9 mouse cellular contexts compared by ENCODE assay signal in the genomic region with DNA sequence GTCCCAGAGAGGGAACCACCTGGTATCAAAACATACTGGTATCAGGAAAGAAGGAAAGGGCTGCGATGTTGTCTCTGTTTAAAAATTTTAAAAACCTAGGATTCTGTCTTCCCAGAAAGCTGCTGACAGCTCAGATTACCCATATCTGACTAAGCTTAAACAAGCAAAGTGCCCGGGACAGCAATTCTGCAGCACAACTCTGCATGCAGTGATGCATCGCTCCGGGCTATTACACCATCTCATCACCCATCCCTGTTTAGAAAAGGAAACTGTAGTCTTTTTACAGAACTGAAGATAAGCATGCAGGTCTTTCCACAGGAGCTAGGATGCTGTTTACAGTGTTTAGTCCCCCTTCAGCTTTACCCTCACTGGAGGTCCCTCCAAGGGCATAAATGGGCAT. TPM values are rescaled to one million over a fixed set of nuclear protein-coding genes. Genes with fewer than 3 reads are reported as not detected.
DNase-seq lines count a peak whose midpoint lies in the region; ATAC-seq lines count a peak whose summit lies in the region.
"Had no signal": no experiment of that assay in that cellular context is flagged by ENCODE, and none has a peak within 500 bp of the region (broad histone marks: within the 10 kb centered on the region; RNA-seq: fewer than 3 reads in every experiment).

No protein-coding gene starts in this region.

- H3K4me2 ChIP-seq in limb, embryonic 12.5 days, result peak overlapping the region; percentile 77
- H3K4me2 ChIP-seq in stomach, embryonic 14.5 days (replicated peaks; ENCODE audit: low read depth, low read length), result peak overlapping the region; percentile 58

- peaks cover 37% of the 10 kb centered on the region for H3K4me1 ChIP-seq in megakaryocyte, embryonic 14.5 days
- H3K4me1 ChIP-seq in limb, embryonic 12.5 days (replicated peaks), result peaks cover 20% of the 10 kb centered on the region
- peaks cover 15% of the 10 kb centered on the region for H3K4me1 ChIP-seq in stomach, embryonic 14.5 days (ENCODE audit: control insufficient read depth, insufficient read depth, low read length)

- DNase-seq in adrenal gland, postnatal 14 days, result peak; percentile 32
- DNase-seq in adrenal gland, adult 18-20 months (ENCODE audit: low spot score in 2 of 2), result no peak
- DNase-seq in cerebellum, adult 11 months, result no peak
- no peak for DNase-seq in ovary, postnatal 14 days (ENCODE audit: low spot score)
- DNase-seq: layer of hippocampus, postnatal 36 days had no signal

- no peak for ATAC-seq in megakaryocyte, adult 5-6 weeks (ENCODE audit: poor library complexity, severe bottlenecking)
- ATAC-seq in limb, embryonic 12.5 days (ENCODE audit: insufficient number of reproducible peaks, insufficient read depth, low FRiP score, low TSS enrichment, low read depth), result no peak
- ATAC-seq in stomach, embryonic 14.5 days (ENCODE audit: insufficient number of reproducible peaks, insufficient read depth, low FRiP score, low read depth), result no peak

- peak overlapping the region; percentile 100 for H3K4me3 ChIP-seq in megakaryocyte, embryonic 14.5 days (replicated peaks)
- H3K4me3 ChIP-seq in limb, embryonic 12.5 days (replicated peaks), result peak overlapping the region; percentile 94
- H3K4me3 ChIP-seq in stomach, embryonic 14.5 days (ENCODE audit: low read depth, low read length), result peak overlapping the region; percentile 65; the same call in 1 of the 2 replicates

- no peaks in the 10 kb centered on the region for H3K27me3 ChIP-seq in megakaryocyte, embryonic 14.5 days (replicated peaks)
- no peaks in the 10 kb centered on the region for H3K27me3 ChIP-seq in limb, embryonic 12.5 days
- no peaks in the 10 kb centered on the region for H3K27me3 ChIP-seq in stomach, embryonic 14.5 days (ENCODE audit: control insufficient read depth, insufficient read depth, low read length)

- 87% methylated on average over 4 of the region's 4 CpGs for WGBS in limb, embryonic 12.5 days
- 72% methylated on average over 4 of the region's 4 CpGs for WGBS in stomach, embryonic 14.5 days

- H3K36me3 ChIP-seq in megakaryocyte, embryonic 14.5 days (replicated peaks; ENCODE audit: low read length), result peaks cover 27% of the 10 kb centered on the region
- H3K36me3 ChIP-seq in limb, embryonic 12.5 days, result peaks cover 20% of the 10 kb centered on the region; the same call in 1 of the 2 replicates
- no peaks in the 10 kb centered on the region for H3K36me3 ChIP-seq in stomach, embryonic 14.5 days (ENCODE audit: control insufficient read depth, insufficient read depth, low read length)

- peak overlapping the region; percentile 87 for H3K9ac ChIP-seq in limb, embryonic 12.5 days (replicated peaks)
- H3K9ac ChIP-seq in stomach, embryonic 14.5 days (replicated peaks; ENCODE audit: low read depth, low read length), result 0 out of 2 replicates have a peak overlapping the region, but pooled peaks have one; percentile 54

- H3K9me3 ChIP-seq in megakaryocyte, embryonic 14.5 days, result no peaks in the 10 kb centered on the region
- H3K9me3 ChIP-seq in limb, embryonic 12.5 days, result no peaks in the 10 kb centered on the region
- no peaks in the 10 kb centered on the region for H3K9me3 ChIP-seq in stomach, embryonic 14.5 days (ENCODE audit: control insufficient read depth, low read depth, low read length)

- H3K27ac ChIP-seq in limb, embryonic 12.5 days, result no peak overlapping the region
- no peak overlapping the region for H3K27ac ChIP-seq in stomach, embryonic 14.5 days (ENCODE audit: low read length)

RNA-seq across cellular contexts. Expression of gene Mapk8ip3, which starts 1.9 kb away (rescaled TPM):
- total RNA-seq in adrenal gland, postnatal 14 days (2021), result 84.3 and 111 TPM in 2 replicates
- 100 to 1,000 TPM; 125 to 137 TPM for total RNA-seq in adrenal gland, adult 18-20 months (2021)
- polyA plus RNA-seq in megakaryocyte, embryonic 14.5 days (2012; ENCODE audit: insufficient read depth, low replicate concordance), result 20.5 and 36.6 TPM in 2 replicates
- 17.3 and 17.6 TPM in 2 replicates for total RNA-seq in megakaryocyte, adult 5-6 weeks (2015)
- total RNA-seq in megakaryocyte, adult 5-6 weeks (2017), result 20.1 and 36.1 TPM in 2 replicates
- polyA plus RNA-seq in limb, embryonic 12.5 days (2016; fragmentation: Nextera tagmentation; extraction: Ambion mirVana), result 45.0 and 46.5 TPM in 2 replicates
- polyA plus RNA-seq in stomach, embryonic 14.5 days (2014; fragmentation: Nextera tagmentation; extraction: Ambion mirVana), result 40.9 and 42.9 TPM in 2 replicates

RNA-seq across cellular contexts. Expression of gene Jpt2, which starts 25.6 kb away (rescaled TPM):
- total RNA-seq in adrenal gland, postnatal 14 days (2021), result 33.9 and 45.2 TPM in 2 replicates
- 10 to 100 TPM; 19.2 to 26.3 TPM for total RNA-seq in adrenal gland, adult 18-20 months (2021)
- 3.5 and 8.6 TPM in 2 replicates for polyA plus RNA-seq in megakaryocyte, embryonic 14.5 days (2012; ENCODE audit: insufficient read depth, low replicate concordance)
- total RNA-seq in megakaryocyte, adult 5-6 weeks (2015), result 60.9 and 63.8 TPM in 2 replicates
- total RNA-seq in megakaryocyte, adult 5-6 weeks (2017), result 54.0 and 55.0 TPM in 2 replicates
- 265 and 277 TPM in 2 replicates for polyA plus RNA-seq in limb, embryonic 12.5 days (2016; fragmentation: Nextera tagmentation; extraction: Ambion mirVana)
- polyA plus RNA-seq in stomach, embryonic 14.5 days (2014; fragmentation: Nextera tagmentation; extraction: Ambion mirVana), result 139 and 150 TPM in 2 replicates

RNA-seq across cellular contexts. Expression of gene Nme3, which starts 38.6 kb away (rescaled TPM):
- total RNA-seq in adrenal gland, postnatal 14 days (2021), result 46.1 and 47.4 TPM in 2 replicates
- total RNA-seq in adrenal gland, adult 18-20 months (2021), result 100 to 1,000 TPM in 1 of 2 experiments, 10 to 100 TPM in 1; 50.8 to 100 TPM
- polyA plus RNA-seq in megakaryocyte, embryonic 14.5 days (2012; ENCODE audit: insufficient read depth, low replicate concordance), result 18.4 TPM in 1 of 2 replicates, not detected in the other
- total RNA-seq in megakaryocyte, adult 5-6 weeks (2015), result 27.2 and 28.2 TPM in 2 replicates
- total RNA-seq in megakaryocyte, adult 5-6 weeks (2017), result 40.9 and 45.5 TPM in 2 replicates
- polyA plus RNA-seq in limb, embryonic 12.5 days (2016; fragmentation: Nextera tagmentation; extraction: Ambion mirVana), result 46.2 and 46.5 TPM in 2 replicates
- 72.7 and 76.7 TPM in 2 replicates for polyA plus RNA-seq in stomach, embryonic 14.5 days (2014; fragmentation: Nextera tagmentation; extraction: Ambion mirVana)

RNA-seq across cellular contexts. Expression of gene Mrps34, which starts 40.0 kb away (rescaled TPM):
- 133 and 145 TPM in 2 replicates for total RNA-seq in adrenal gland, postnatal 14 days (2021)
- 100 to 1,000 TPM; 107 to 148 TPM for total RNA-seq in adrenal gland, adult 18-20 months (2021)
- polyA plus RNA-seq in megakaryocyte, embryonic 14.5 days (2012; ENCODE audit: insufficient read depth, low replicate concordance), result 75.3 and 168 TPM in 2 replicates
- total RNA-seq in megakaryocyte, adult 5-6 weeks (2015), result 30.0 and 30.1 TPM in 2 replicates
- total RNA-seq in megakaryocyte, adult 5-6 weeks (2017), result 12.9 and 18.9 TPM in 2 replicates
- polyA plus RNA-seq in limb, embryonic 12.5 days (2016; fragmentation: Nextera tagmentation; extraction: Ambion mirVana), result 89.5 and 94.8 TPM in 2 replicates
- 84.7 and 85.6 TPM in 2 replicates for polyA plus RNA-seq in stomach, embryonic 14.5 days (2014; fragmentation: Nextera tagmentation; extraction: Ambion mirVana)

RNA-seq across cellular contexts. Expression of gene Eme2, which starts 40.0 kb away (rescaled TPM):
- 36.7 and 43.1 TPM in 2 replicates for total RNA-seq in adrenal gland, postnatal 14 days (2021)
- 10 to 100 TPM; 40.6 to 46.1 TPM for total RNA-seq in adrenal gland, adult 18-20 months (2021)
- 5.8 and 10.0 TPM in 2 replicates for polyA plus RNA-seq in megakaryocyte, embryonic 14.5 days (2012; ENCODE audit: insufficient read depth, low replicate concordance)
- 2.2 and 5.8 TPM in 2 replicates for total RNA-seq in megakaryocyte, adult 5-6 weeks (2015)
- 13.5 and 17.4 TPM in 2 replicates for total RNA-seq in megakaryocyte, adult 5-6 weeks (2017)
- 32.8 and 47.1 TPM in 2 replicates for polyA plus RNA-seq in limb, embryonic 12.5 days (2016; fragmentation: Nextera tagmentation; extraction: Ambion mirVana)
- polyA plus RNA-seq in stomach, embryonic 14.5 days (2014; fragmentation: Nextera tagmentation; extraction: Ambion mirVana), result 18.9 and 27.8 TPM in 2 replicates
